In the genomic region with DNA sequence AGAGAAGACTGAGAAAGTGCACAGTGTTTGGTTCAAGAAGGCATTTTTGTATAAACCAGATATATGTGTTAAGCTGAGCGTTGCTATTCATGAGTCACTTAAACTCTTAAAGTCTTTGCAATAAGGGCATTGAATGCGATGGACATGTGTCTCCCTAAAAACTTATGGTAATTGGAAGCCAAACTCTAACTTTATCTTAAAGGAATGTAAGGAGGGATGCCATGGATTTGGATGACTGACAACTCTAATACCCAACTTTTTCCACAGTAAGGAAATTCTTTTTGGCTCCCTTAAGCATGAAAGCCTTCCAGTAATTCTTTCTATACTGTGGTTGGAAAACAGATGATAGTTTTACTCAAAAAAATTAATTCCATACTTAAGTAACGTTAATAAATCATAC, we compare ENCODE assay signal across 19 mouse cellular contexts.
"Had no signal": no experiment of that assay in that cellular context is flagged by ENCODE, and none has a peak within 500 bp of the region (broad histone marks: within the 10 kb centered on the region; RNA-seq: fewer than 3 reads in every experiment).

No protein-coding gene starts in this region.

- H3K9ac ChIP-seq: kidney, embryonic 15.5 days; limb, embryonic 12.5 days; liver, embryonic 13.5 days; neural tube, embryonic 12.5 days; neural tube, embryonic 15.5 days; stomach, embryonic 15.5 days had no signal

- H3K27me3 ChIP-seq: kidney, embryonic 15.5 days; limb, embryonic 12.5 days; liver, embryonic 13.5 days; neural tube, embryonic 12.5 days; neural tube, embryonic 15.5 days; stomach, embryonic 15.5 days had no signal

- DNase-seq: kidney, postnatal 10 days; kidney, postnatal 36 days; layer of hippocampus, postnatal 36 days; liver, embryonic 13.5 days; lung, adult 2 months; lung, postnatal 14 days; lung, postnatal 4 days; midbrain, embryonic 14.5 days; right cerebral cortex, postnatal 25 days; spleen, adult 18-20 months; thymus, adult 18-20 months; thymus, postnatal 36 days had no signal

- H3K36me3 ChIP-seq: kidney, embryonic 15.5 days; limb, embryonic 12.5 days; liver, embryonic 13.5 days; neural tube, embryonic 12.5 days; neural tube, embryonic 15.5 days; stomach, embryonic 15.5 days had no signal

- H3K27ac ChIP-seq: kidney, embryonic 15.5 days; left cerebral cortex, adult 2 months; limb, embryonic 12.5 days; liver, embryonic 13.5 days; neural tube, embryonic 12.5 days; neural tube, embryonic 15.5 days; stomach, embryonic 15.5 days had no signal

- H3K4me3 ChIP-seq: kidney, embryonic 15.5 days; left cerebral cortex, adult 2 months; limb, embryonic 12.5 days; liver, embryonic 13.5 days; neural tube, embryonic 12.5 days; neural tube, embryonic 15.5 days; stomach, embryonic 15.5 days had no signal

- H3K9me3 ChIP-seq: kidney, embryonic 15.5 days; limb, embryonic 12.5 days; liver, embryonic 13.5 days; neural tube, embryonic 12.5 days; neural tube, embryonic 15.5 days; stomach, embryonic 15.5 days had no signal

- H3K4me2 ChIP-seq: kidney, embryonic 15.5 days; limb, embryonic 12.5 days; liver, embryonic 13.5 days; midbrain, embryonic 11.5 days; neural tube, embryonic 12.5 days; neural tube, embryonic 15.5 days; stomach, embryonic 15.5 days had no signal

- H3K4me1 ChIP-seq: kidney, embryonic 15.5 days; limb, embryonic 12.5 days; liver, embryonic 13.5 days; neural tube, embryonic 12.5 days; neural tube, embryonic 15.5 days; stomach, embryonic 15.5 days had no signal
